Mouse (Mus musculus) forebrain, embryonic 11.5 days (tissue): ENCODE data around the gene Syt11. TPM values are rescaled to one million over a fixed set of nuclear protein-coding genes. Genes with fewer than 3 reads are reported as not detected.
"Not testable (repeated sequence)": the region's sequence is repeated elsewhere in the genome, so short reads cannot be mapped to it uniquely, and the experiment has no call there.

Experiments
- ATAC-seq: fragments of 200-750 bp; cut with Nextera tagmentation; replicated peaks from 2 replicates; pipeline ENCODE4 v1.8.0; 2017; ENCODE audit warnings: moderate TSS enrichment; ENCODE audit not compliant: low FRiP score
- DNase-seq: peaks from one replicate; pipeline ENCODE4 v3.0.0-alpha.2; 2017; ENCODE audit warnings: low spot score
- H3K27ac ChIP-seq: fragments of 300-500 bp; sonication (generic); 2 replicates; pipeline ENCODE4 v1.5.1; 2014; ENCODE audit warnings: low read depth, low read length
- H3K27me3 ChIP-seq: fragments of 300-500 bp; sonication (generic); 2 replicates; pipeline ENCODE4 v1.6.1; 2014; ENCODE audit warnings: mild to moderate bottlenecking, low read length, mixed read lengths; ENCODE audit not compliant: control insufficient read depth, insufficient read depth
- H3K36me3 ChIP-seq: fragments of 300-500 bp; sonication (generic); 2 replicates; pipeline ENCODE4 v1.6.1; 2014; ENCODE audit warnings: mild to moderate bottlenecking, low read length, moderate library complexity, mixed read lengths; ENCODE audit not compliant: control insufficient read depth, insufficient read depth
- H3K4me1 ChIP-seq: fragments of 300-500 bp; sonication (generic); replicated peaks from 2 replicates; pipeline ENCODE4 v1.6.1; 2014; ENCODE audit warnings: low read length, mixed read lengths; ENCODE audit not compliant: control insufficient read depth, insufficient read depth
- H3K4me2 ChIP-seq: fragments of 300-500 bp; sonication (generic); 2 replicates; pipeline ENCODE4 v1.6.1; 2014; ENCODE audit warnings: low read depth, mild to moderate bottlenecking, low read length, moderate library complexity, mixed read lengths; ENCODE audit not compliant: severe bottlenecking
- H3K4me3 ChIP-seq: fragments of 300-500 bp; sonication (generic); 2 replicates; pipeline ENCODE4 v1.5.1; 2014; ENCODE audit warnings: low read depth, low read length
- H3K9ac ChIP-seq: fragments of 300-500 bp; sonication (generic); 2 replicates; pipeline ENCODE4 v1.6.1; 2014; ENCODE audit warnings: low read length
- H3K9me3 ChIP-seq: fragments of 300-500 bp; sonication (generic); 2 replicates; pipeline ENCODE4 v1.6.1; 2016; ENCODE audit warnings: low read length, mixed read lengths; ENCODE audit not compliant: control insufficient read depth
- WGBS: fragments of 180-500 bp; shearing (Covaris S2); extraction: QIAGEN DNeasy Blood & Tissue Kit; methylation state at CpG from one replicate; pipeline ENCODE4 v1.1.7; 2014; 5-methylcytosine and 5-hydroxymethylcytosine counted together
- polyA plus RNA-seq: library from polyadenylated mRNA; unstranded; fragments of >200 nt; fragmentation: Nextera tagmentation; extraction: Ambion mirVana; gene quantifications from 2 replicates; pipeline ENCODE4 v1.2.1, GENCODE M21; 2014

The Syt11 gene
- polyA plus RNA-seq, result 184 and 193 TPM in 2 replicates

DNA sequence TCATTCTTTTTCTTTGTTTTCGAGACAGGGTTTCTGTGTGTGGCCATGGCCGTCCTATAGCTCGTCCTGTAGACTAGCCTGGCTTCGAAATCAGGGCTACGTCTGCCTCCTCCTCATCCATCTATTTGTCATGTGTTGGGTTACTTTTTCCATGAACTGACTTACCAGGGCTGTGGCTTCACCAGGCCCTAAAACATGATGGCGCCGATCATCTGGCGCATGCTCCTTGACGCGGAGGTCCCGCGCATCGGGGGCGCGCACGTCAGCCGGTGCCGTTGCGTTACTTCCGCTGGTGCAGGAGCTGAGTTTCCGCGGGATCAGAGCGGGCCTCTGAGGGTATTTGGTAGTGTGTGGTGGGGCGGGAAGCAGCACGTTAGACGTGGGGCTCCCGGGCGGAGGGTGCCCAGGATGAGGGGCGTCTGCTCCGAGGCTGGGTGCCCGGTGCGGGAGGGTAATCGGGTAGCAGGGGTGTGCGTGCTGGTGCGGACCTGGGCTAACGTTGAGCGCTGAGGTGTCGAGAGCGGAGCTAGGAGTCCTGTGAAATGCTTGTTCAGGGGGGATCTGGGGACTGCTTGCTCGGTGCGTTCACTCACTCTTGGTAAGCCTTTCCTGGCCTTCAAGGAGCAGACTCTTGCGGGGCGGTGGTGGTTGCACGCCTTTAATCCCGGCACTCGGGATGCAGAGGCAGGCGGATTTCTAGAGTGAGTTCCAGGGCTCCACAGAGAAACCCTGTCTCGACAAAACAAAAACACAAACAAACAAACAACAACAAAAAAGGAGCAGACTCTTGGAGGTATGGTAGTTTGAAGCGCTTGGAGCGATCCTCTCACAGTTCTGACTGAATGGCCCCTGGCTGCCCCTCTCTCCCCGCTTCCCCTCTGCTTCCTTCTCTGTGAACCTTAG lies at the start of gene Syt11:
Syt11 (minus strand) TSS at position 226 of the 903 bp plus-strand sequence.
- Histone ChIP-seq H3K4me2 (peak within 1 kb of the TSS; percentile 35; the same call in 1 of the 2 replicates), H3K4me3 (peak within 1 kb of the TSS; percentile 35), H3K9ac (peak within 1 kb of the TSS; percentile 39), H3K27ac (0 out of 2 replicates have a peak within 1 kb of the TSS, but pooled peaks have one; percentile 21)
- not testable (repeated sequence) for DNase-seq, H3K4me1 ChIP-seq, H3K36me3 ChIP-seq, H3K9me3 ChIP-seq, H3K27me3 ChIP-seq
- 6% methylated on average over 28 of the region's 51 CpGs for WGBS
- ATAC-seq, result peak; percentile 37

DNA sequence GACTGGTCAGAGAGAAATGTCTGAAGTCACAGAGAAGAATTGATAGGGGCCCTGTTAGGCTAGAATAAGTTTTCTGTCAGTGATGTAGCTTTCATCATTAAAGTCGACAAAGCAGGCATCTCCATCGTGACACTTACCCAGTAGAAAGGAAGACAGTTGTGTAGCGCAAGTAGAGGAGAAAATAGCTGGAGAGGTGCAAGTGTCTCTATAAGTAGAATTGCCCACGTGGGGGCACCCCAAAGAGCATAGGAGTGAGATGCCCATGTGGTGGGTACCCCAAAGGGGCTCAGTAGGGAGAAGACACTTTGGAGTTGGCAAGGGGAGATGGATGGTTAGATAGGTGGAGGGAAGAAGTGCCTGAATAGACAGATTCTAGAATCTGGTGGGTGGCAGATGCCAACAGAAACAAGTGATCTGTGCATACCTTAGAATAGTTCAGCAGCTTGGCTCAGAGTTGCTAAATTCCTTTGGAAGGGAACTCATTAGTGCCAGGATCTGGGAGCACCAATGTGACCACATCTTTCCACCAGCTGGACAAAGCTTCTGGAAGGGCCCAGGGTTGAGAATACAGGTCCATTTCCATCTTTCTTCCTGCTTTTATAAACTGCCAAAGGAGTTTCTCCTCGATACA lies 29.1 kb upstream of the Syt11 start:
- ATAC-seq (no peak), DNase-seq (no peak)
- no peaks in the 10 kb centered on the region for H3K9me3 ChIP-seq
- H3K9ac ChIP-seq, result no peak overlapping the region
- H3K36me3 ChIP-seq, result no peaks in the 10 kb centered on the region; the same call in 1 of the 2 replicates
- H3K4me2 ChIP-seq, result no peak overlapping the region
- no peaks in the 10 kb centered on the region for H3K4me1 ChIP-seq
- WGBS, result 92% methylated on average over 5 of the region's 5 CpGs
- H3K4me3 ChIP-seq, result no peak overlapping the region
- no peaks in the 10 kb centered on the region for H3K27me3 ChIP-seq
- H3K27ac ChIP-seq, result no peak overlapping the region

DNA sequence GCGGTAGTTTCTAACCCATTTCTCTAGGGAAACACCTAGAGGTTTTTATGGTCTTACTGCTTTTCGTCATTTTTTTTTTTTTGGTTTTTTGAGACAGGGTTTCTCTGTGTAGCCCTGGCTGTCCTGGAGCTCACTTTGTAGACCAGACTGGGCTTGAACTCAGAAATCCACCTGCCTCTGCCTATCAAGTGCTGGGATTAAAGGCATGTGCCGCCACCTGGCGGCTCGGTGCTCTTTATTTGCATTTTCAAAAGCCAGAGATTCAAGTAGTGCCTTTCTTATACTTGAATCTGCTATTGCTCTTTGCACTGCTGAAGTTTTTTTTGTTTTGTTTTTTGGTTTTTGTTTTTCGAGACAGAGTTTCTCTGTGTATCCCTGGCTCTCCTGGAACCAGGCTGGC lies 22.5 kb upstream of the Syt11 start:
- not testable (repeated sequence) for H3K9me3 ChIP-seq, H3K4me2 ChIP-seq, H3K4me3 ChIP-seq, DNase-seq, H3K9ac ChIP-seq, H3K4me1 ChIP-seq, H3K27me3 ChIP-seq, ATAC-seq, H3K36me3 ChIP-seq, H3K27ac ChIP-seq
- WGBS, result 84% methylated on average over 6 of the region's 6 CpGs

DNA sequence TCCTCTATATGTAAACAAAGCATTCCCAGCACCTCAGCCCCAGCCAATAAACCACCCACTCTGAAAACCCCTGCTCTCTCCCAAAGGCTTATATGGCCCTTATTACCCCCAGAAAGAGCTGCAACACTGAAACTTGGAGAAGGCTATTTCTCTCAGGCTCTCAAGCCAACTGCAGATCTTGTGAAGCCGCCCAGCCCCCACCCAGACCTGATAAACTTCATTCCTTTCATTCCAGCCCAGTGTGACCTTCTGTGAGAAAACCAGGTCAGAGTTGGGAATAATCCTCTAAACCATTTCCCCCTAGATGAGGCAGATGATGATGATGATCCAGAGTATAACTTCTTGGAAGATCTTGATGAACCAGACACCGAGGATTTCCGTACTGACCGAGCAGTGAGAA lies 13.1 kb upstream of the Syt11 start:
- DNase-seq, result not testable (repeated sequence)

DNA sequence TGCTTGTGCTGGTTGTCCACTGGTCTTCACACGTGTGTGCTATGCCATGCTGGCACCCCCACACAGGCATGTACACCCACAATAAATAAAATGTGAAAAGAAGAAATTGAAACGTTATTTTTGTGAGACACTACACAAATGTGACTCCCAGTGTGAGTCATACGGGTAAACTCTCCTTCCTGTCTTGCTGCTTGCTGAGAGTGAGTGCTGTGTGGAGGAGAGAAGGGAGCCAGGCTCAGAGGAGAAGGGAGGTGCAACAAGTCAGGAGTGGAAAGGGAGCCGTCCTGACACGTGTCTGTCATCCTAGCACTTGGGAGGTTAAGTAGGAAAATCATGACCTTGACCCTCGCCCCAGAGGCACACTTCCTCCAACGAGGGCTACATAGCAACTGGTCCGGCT lies 11.8 kb upstream of the Syt11 start:
- not testable (repeated sequence) for H3K27me3 ChIP-seq, H3K4me2 ChIP-seq, H3K36me3 ChIP-seq, H3K9me3 ChIP-seq, ATAC-seq, H3K9ac ChIP-seq, H3K4me3 ChIP-seq, H3K4me1 ChIP-seq, DNase-seq, H3K27ac ChIP-seq
- no CpG with 5 or more reads among the region's 8 CpGs for WGBS

More for the DNA sequence above, 13.1 kb upstream of the Syt11 start:
- not testable (repeated sequence) for H3K27ac ChIP-seq, H3K9me3 ChIP-seq, H3K4me1 ChIP-seq, H3K9ac ChIP-seq, H3K4me3 ChIP-seq, H3K4me2 ChIP-seq, H3K36me3 ChIP-seq, ATAC-seq, H3K27me3 ChIP-seq
- WGBS, result 100% methylated on average over 1 of the region's 4 CpGs

DNA sequence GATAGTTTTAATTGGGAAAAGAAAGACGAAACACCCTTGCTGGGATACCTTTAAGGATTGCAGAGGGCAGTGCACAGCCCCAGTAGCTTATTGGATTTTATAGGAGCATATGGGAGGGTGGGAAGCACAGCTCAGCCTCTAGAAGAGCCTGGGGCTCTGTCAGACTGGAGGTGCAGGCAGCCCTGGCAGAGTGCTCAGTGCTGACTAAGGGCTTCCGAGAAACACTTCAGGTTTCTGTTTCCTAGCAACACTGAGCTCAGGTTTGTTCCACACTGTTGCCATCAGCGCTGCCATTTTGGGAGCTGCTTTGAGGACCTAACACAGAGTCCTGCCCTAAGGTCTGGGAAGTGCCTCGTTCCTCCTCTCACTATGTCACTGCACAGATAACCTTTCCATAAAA lies 11.4 kb upstream of the Syt11 start:
- H3K4me3 ChIP-seq, H3K36me3 ChIP-seq, H3K27ac ChIP-seq, H3K27me3 ChIP-seq, H3K9me3 ChIP-seq, ATAC-seq, H3K9ac ChIP-seq, H3K4me2 ChIP-seq, H3K4me1 ChIP-seq, DNase-seq: not testable (repeated sequence)
- WGBS, result 89% methylated on average over 1 of the region's 4 CpGs

DNA sequence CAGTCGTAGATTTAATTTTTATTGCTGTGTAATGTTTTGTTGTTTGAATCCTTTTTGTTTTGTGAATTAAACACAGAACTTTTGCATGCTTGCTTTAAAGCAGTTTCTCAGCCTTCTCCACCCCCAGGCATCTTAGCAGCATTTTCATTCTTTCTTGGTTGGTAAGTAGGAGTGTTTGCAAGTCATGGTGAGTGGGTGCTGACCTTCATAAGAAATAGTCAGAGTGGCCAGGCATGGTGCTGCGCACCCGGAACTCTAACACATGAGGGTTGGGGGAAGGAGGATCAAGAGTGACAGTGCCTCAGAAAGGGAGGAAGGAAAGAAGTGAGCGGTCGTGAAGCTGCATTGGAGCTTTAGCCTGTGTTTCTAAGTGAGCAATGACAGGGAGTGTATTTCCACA lies 9.9 kb upstream of the Syt11 start:
- DNase-seq (no peak), ATAC-seq (no peak)
- Histone ChIP-seq H3K27ac (no peak overlapping the region), H3K4me2 (no peak overlapping the region), H3K36me3 (peaks cover 3% of the 10 kb centered on the region; the same call in 1 of the 2 replicates), H3K27me3 (no peaks in the 10 kb centered on the region), H3K9me3 (no peaks in the 10 kb centered on the region), H3K4me1 (no peaks in the 10 kb centered on the region), H3K9ac (no peak overlapping the region), H3K4me3 (no peak overlapping the region)
- 92% methylated on average over 5 of the region's 5 CpGs for WGBS

DNA sequence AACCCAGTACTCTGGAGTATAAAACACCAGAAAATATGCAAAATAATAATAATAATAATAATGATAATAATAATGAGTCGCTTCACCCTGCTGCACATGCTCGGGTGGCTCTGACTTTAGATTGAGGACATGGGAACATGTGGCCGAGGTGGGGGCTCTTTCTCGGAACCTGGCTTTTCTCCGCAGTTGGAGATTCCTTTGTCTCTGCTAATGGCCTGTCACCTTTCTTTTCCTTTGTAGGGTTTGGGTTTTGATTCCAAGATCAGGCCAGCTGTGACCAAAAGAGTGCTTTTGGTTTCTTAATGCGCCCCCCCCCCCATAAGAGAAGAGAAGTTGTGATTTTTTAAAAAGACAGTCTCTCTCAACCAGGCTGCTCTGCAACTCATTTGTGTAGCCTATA lies 1.8 kb downstream of the Syt11 start:
- not testable (repeated sequence) for H3K4me1 ChIP-seq, H3K9ac ChIP-seq, H3K36me3 ChIP-seq, DNase-seq, H3K27me3 ChIP-seq, ATAC-seq, H3K9me3 ChIP-seq, H3K4me2 ChIP-seq, H3K27ac ChIP-seq, H3K4me3 ChIP-seq
- WGBS, result 76% methylated on average over 6 of the region's 6 CpGs
